Mouse (Mus musculus): ENCODE results near the gene Slc11a2.
"Not testable (repeated sequence)": the region's sequence is repeated elsewhere in the genome, so short reads cannot be mapped to it uniquely, and the experiment has no call there.

The Slc11a2 gene

GRCm38 (mm10) chr15:100379658-100380057 lies 45.2 kb downstream of the Slc11a2 start:
- in situ Hi-C loops (cut with MboI; ENCODE audit: low pct_unique_long_range_greater_than_20kb in 1 of 2, low sequenced_read_pairs in 2 of 2, unreplicated experiment in 1 of 2) = no loop called here

- in situ Hi-C loops (cut with MboI; ENCODE audit: low pct_unique_long_range_greater_than_20kb in 1 of 2, low sequenced_read_pairs in 2 of 2, unreplicated experiment in 1 of 2) = not testable (repeated sequence)
Measured at GRCm38 (mm10) chr15:100377847-100378505, 46.9 kb downstream of the Slc11a2 start.

GRCm38 (mm10) chr15:100375066-100375465 lies 49.8 kb downstream of the Slc11a2 start:
- in situ Hi-C loops (cut with MboI; ENCODE audit: low pct_unique_long_range_greater_than_20kb in 1 of 2, low sequenced_read_pairs in 2 of 2, unreplicated experiment in 1 of 2) = no loop called here

- in situ Hi-C loops (cut with MboI; ENCODE audit: low pct_unique_long_range_greater_than_20kb in 1 of 2, low sequenced_read_pairs in 2 of 2, unreplicated experiment in 1 of 2) = no loop called here
Measured at GRCm38 (mm10) chr15:100367119-100367518, 57.8 kb downstream of the Slc11a2 start.

GRCm38 (mm10) chr15:100365967-100366366 lies 58.9 kb downstream of the Slc11a2 start:
- in situ Hi-C loops (cut with MboI; ENCODE audit: low pct_unique_long_range_greater_than_20kb in 1 of 2, low sequenced_read_pairs in 2 of 2, unreplicated experiment in 1 of 2) = not testable (repeated sequence)

GRCm38 (mm10) chr15:100364242-100364641 lies 60.6 kb downstream of the Slc11a2 start, which contains the start of gene Higd1c:
Higd1c (plus strand) TSS chr15:100364542.
- in situ Hi-C loops (cut with MboI; ENCODE audit: low pct_unique_long_range_greater_than_20kb in 1 of 2, low sequenced_read_pairs in 2 of 2, unreplicated experiment in 1 of 2) = no loop called here

GRCm38 (mm10) chr15:100355876-100356275 lies 69.0 kb downstream of the Slc11a2 start:
- in situ Hi-C loops (cut with MboI; ENCODE audit: low pct_unique_long_range_greater_than_20kb in 1 of 2, low sequenced_read_pairs in 2 of 2, unreplicated experiment in 1 of 2) = loop anchor here (5.0 kb wide), 1 partner anchor 44 kb away; no protein-coding TSS in a partner anchor

GRCm38 (mm10) chr15:100353399-100353798 lies 71.5 kb downstream of the Slc11a2 start:
- in situ Hi-C loops (cut with MboI; ENCODE audit: low pct_unique_long_range_greater_than_20kb in 1 of 2, low sequenced_read_pairs in 2 of 2, unreplicated experiment in 1 of 2) = not testable (repeated sequence)

- in situ Hi-C loops (cut with MboI; ENCODE audit: low pct_unique_long_range_greater_than_20kb in 1 of 2, low sequenced_read_pairs in 2 of 2, unreplicated experiment in 1 of 2) = no loop called here
Measured at GRCm38 (mm10) chr15:100352711-100353250, 72.1 kb downstream of the Slc11a2 start, which contains the start of the genes Methig1 and Mettl7a2. Methig1 (plus strand) TSS chr15:100353149. Mettl7a2 (plus strand) TSS chr15:100353200.

- in situ Hi-C loops (cut with MboI; ENCODE audit: low pct_unique_long_range_greater_than_20kb in 1 of 2, low sequenced_read_pairs in 2 of 2, unreplicated experiment in 1 of 2) = no loop called here
Measured at GRCm38 (mm10) chr15:100351501-100352060, 73.3 kb downstream of the Slc11a2 start.

- in situ Hi-C loops (cut with MboI; ENCODE audit: low pct_unique_long_range_greater_than_20kb in 1 of 2, low sequenced_read_pairs in 2 of 2, unreplicated experiment in 1 of 2) = no loop called here
Measured at GRCm38 (mm10) chr15:100349496-100349895, 75.4 kb downstream of the Slc11a2 start.

- in situ Hi-C loops (cut with MboI; ENCODE audit: low pct_unique_long_range_greater_than_20kb in 1 of 2, low sequenced_read_pairs in 2 of 2, unreplicated experiment in 1 of 2) = no loop called here
Measured at GRCm38 (mm10) chr15:100346761-100347160, 78.1 kb downstream of the Slc11a2 start.

- in situ Hi-C loops (cut with MboI; ENCODE audit: low pct_unique_long_range_greater_than_20kb in 1 of 2, low sequenced_read_pairs in 2 of 2, unreplicated experiment in 1 of 2) = no loop called here
Measured at GRCm38 (mm10) chr15:100345484-100345883, 79.4 kb downstream of the Slc11a2 start.

GRCm38 (mm10) chr15:100341314-100341980 lies 83.4 kb downstream of the Slc11a2 start:
- in situ Hi-C loops (cut with MboI; ENCODE audit: low pct_unique_long_range_greater_than_20kb in 1 of 2, low sequenced_read_pairs in 2 of 2, unreplicated experiment in 1 of 2) = not testable (repeated sequence)

Measured in mouse embryonic stem cell (cell line).